Mouse (Mus musculus) layer of hippocampus, adult 8-10 months (tissue): Measurements from ENCODE around the gene Usp21. TPM values are rescaled to one million over a fixed set of nuclear protein-coding genes. Genes with fewer than 3 reads are reported as not detected.
A peak's percentile ranks its signal among the peaks of the same experiment; 100 is the strongest.
"Not testable (repeated sequence)": the region's sequence is repeated elsewhere in the genome, so short reads cannot be mapped to it uniquely, and the experiment has no call there.

ENCODE experiments used
- DNase-seq, 2 experiments: peaks; one replicate each; pipeline ENCODE4 v3.0.0; 2022; ENCODE audit warnings: low spot score in 2 of 2
- total RNA-seq, 4 experiments: library from RNA; stranded (reverse); gene quantifications; 2 replicates each; pipeline ENCODE4 v1.2.4; 2022

The Usp21 gene
- total RNA-seq, 4 experiments from 2014 or later: 53.7 to 63.6 (median 58.8) TPM

DNA sequence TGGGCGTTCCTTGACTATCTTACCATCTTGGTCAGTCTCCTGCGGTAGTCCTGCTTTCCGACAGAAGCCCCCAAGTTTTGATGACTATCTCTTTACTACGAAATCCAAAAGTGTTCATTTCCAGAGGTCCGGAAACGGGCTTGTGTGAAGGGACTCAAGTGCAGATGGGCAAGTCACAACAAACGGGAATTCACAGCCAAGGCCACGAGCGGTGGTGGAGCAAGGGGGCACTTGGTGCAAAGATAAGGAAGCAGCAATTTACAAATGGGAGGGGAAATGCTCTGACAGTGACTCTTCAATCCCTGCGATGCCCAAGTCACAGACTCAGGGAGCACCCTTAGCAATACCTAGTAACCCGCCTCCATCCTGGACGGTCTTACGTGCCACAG is 40.3 kb downstream of the Usp21 start:
- DNase-seq: no peak

DNA sequence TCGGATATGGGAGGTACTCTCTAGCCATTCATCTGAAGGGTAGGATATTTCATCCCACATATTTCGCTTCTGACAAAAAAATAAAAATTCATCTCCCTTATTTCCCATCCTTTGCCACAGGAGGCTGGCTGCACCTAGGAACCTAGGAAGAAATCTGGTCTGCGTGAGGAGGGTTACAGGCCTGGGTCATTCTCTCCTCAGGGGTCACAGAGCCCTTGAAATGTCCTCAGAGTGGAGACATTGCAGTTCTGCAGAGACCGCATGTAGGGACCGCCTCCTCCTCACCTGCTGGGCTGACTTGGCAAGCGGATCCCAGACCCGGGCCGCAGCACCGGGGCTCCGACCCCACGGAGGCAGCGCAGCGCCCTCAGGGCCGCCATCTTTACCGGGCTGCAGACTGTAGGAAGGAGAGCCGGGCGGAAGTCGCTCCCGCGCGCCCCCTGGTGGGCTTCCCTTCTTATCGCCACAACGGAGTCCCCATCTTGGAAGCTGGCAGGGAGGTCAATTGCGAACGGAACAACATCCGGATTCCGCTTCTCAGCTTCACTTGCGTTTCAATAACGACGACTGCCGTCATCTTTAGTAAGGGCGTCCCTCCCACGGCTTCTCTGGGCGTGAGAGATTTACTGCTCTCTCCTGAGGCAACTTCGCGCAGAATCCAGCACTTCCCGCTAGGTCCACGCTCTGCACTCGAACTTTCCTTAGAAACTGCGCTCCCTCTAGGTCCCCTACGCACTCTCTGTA is 40.9 kb downstream of the Usp21 start:
- peak; percentile 97 to 98 for DNase-seq

DNA sequence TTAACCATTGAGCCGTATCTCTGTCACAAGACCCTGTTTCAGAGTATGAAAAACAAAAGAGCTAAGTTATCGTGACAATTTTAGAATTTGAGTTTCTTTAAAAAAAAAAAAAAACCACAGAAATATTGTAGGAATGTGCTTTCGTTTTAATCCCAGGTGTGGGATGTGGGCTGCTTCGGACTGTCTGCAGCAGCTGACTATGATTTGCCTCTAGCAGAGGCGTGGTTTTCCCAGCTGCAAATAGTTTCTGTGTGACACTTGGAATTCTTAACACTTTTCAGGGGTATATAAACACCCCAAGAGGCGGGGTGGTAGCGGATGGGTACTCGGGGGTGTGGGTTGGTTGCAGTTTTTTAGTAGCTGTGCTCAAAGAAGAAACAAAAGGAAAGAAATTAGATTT is 42.4 kb downstream of the Usp21 start:
- no peak for DNase-seq

DNA sequence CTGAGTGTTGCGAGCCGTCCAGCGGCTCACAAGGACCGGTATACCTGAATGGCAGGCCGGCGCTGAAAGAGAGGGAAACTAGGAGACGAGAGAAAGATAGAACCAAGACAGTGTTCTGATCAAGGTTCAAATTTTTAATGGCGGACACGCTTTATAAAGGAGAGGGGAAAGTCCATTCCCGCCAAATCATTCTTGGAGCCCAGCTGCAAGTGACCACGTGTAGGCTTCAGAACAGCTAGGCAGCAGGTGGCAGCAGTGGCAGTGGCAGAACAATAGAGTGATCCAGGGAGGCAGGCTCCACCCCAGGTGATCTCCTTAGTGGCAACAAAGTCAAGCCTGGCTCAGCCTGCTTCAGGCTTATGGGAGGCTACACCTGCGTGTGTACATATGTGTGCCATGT is 45.8 kb downstream of the Usp21 start:
- DNase-seq: not testable (repeated sequence)

DNA sequence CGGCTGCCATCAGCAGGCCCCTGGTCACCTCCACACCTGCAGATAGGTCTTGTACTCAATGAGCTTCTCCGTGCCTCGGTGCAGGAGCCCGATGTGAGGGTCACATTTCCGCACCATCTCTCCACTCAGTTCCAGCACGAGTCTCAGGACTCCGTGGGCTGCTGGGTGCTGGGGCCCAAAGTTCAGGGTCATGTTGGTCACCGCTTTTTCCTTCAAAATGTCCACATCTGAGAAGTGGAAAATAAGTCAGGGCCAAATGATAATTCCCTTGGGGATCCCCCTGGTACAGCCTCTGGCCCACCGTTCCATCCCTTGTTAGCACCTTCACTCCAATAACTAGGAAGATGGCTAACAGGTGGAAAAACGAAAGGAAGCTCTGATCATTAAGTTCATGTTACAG is 46.9 kb downstream of the Usp21 start:
- DNase-seq: no peak

DNA sequence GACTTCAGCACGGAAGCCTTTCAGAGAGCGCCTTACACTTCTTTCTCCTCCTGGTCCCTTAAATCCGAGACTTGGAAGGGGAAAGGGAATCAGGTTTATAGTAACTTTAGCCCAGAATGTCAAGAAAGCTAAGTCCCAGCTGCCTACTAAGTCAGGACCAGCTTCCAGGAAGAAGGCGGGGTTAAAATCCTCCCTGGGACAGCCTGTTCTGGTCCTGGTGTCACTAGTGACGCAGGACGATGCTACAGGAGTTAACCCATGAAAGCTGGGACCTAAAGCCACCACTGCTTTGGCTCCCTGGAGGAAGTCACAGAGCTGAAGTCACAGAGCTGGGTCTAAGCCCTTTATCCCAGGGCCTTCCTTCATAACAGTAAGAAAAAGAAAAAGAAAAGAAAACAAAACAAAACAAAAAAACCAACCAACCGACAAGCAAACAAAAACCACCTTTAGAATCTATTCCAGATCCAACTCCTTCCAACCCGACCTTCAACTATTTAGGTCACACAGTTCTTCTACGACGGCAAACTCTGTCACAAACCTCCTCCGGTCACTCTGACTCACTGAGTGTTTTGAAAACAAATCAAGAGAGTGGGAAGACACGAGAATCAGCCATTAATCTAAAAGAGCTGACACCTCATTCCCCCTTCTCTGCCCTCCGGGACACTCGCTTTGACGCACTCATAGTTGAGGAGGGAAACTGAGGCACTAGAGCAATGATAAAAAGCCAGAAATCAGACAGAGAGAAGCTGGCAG is 47.6 kb downstream of the Usp21 start:
- no peak for DNase-seq

DNA sequence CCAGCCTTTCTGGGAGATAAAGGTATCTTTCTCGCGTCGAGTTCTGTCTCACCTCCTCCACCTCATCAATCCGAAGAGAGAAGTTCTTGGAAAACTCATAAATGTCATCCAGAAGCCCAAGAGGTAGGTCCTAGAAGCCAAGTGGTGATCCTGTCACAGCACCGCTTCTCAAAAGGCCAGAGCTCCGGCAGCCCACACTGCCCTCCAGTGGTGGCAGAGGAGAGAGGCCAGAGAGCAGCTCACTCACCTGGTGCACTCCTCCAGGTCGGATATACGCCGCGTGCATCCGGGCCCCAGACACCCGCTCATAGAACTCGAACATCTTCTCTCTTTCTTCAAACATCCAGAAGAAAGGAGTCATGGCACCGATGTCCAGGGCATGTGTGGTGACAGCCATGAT is 49.3 kb downstream of the Usp21 start:
- DNase-seq: no peak

DNA sequence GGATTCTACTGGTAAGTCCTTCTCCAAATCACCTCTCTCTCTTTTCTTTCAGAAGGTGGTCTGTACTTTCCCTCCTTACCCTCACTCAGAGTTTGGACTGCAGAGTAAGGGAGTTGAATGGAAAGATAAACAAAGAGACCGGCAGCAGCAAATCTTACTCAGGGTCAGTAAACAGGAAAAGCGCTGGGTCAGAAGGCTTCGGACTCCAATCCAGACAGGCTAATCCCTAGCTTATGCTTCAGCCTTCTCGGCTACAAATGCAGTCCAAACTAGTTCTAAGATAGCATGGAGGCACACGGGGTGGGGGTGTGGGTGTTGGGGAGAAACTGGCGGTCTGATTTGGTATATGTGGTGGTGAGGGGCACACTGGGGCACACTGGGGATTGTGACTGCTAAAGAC is 50.4 kb downstream of the Usp21 start:
- DNase-seq: no peak

DNA sequence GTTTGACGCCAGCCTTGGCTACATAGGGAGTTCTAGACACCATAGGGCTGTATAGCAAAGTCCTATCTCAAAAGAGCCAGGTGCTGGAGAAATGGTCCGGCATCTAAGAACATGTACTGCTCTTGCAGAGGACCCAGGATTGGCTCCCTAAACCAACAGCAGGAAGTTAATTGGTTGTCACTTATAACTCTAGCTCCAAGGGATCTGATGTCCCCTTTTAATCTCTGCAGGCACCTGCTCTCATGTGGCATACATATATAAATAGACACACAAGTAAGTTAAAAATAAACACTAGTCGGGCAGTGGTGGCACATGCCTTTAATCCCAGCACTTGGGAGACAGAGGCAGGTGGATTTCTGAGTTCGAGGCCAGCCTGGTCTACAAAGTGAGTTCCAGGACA is 52.0 kb downstream of the Usp21 start:
- DNase-seq: no peak

DNA sequence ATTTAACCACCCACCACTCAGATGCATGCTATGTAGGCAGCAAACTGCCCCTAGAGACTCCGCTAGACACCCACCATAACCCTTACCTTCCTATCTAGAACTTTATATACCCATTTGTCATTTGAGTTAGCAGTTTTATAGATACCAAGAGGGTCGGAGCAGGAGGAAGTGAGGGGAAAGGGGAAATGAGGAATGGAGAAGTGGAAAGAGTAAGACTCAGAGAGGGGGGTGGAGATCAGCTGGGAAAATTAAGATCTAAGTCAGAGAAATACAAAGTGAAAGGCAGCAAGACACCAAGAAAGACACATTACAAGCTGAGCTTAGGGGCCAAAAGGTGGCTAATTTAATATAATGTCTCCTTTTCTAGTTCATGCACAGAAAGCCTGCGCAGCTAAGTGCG is 53.3 kb downstream of the Usp21 start:
- no peak for DNase-seq

DNA sequence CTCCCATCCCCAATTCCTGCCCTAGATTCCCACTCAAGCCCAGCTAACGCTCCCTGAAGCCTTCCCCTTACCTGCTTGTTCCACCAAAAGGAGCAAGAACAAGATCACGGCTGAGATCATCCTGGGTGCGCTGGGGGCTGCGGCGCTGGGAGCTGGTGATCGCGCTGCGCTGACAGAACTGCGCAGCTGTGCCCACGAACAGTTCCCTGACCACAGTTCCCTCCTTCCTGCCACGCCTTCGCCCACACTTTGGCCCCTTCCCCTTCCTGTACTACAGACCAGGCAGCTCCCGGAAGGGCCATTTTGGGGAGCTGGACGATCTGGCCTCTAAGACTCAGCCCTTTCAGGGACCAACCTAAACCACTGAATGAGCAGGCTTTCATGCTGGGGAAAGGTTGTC is 53.7 kb downstream of the Usp21 start, which contains the start of gene Fcer1g:
TSS of gene Fcer1g (minus strand) at position 240 of the 400 bp plus-strand sequence.
- no peak for DNase-seq

DNA sequence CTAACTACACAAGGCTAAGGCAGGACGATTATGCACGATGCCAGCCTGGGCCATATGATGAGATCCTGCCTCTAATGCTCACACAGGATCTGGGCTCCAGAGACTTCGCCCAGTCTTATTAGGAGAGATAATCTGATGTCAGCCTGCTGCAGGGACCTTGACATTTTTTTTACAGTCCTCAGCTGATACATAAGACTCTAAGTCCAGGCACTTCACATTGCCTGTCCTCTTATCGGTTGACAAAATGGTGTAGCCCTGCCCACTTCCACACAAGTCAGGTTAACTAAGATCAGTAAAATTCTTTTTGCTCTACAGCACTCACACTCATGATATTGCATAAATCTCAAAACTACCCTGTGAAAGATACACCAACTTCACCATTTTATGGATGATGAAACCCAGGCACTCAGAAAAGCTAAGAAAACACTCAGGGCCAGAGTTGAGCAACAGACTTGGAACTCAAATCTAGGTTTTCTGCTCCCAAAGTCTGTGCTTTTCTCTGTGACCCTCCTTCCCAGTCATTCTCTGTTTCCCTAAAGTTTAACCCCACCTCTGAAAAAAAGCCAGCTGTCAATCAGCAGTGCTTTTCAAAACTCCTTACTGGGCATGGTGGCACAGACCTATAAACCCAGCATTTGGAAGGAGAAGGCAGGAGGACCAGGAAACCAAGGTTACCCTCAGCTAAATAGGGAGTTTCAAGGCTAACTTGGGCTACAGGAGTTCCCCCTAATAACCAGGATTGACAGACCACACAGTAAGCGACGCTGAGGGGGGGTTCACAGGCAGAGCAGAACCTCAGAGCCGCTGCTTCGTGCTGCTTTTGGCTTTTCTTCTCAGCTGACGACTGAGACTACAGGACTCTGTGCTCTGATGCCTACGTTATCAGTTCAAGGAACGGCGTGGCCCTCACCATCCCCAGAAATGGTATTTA is 54.7 kb downstream of the Usp21 start:
- no peak for DNase-seq

DNA sequence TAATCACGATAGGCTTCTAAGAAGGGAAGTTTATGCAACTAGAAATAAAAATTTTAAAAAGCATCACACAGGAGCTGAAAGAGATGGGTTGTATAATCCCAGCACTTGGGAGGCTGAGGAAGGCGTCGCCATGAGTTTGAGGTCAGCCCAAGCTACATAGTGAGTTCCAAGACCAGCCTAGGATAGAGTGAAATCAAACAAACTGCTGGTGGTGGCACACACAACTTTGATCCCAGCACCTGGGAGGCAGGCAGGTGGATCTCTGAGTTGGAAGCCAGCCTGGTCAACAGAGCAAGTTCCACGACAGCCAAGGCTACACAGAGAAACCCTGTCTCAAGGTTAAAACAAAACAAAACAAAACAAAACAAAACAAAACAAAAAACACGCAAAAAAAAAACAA is 55.4 kb downstream of the Usp21 start:
- DNase-seq: no peak

Other genes with a start within 250 kb of the Usp21 start
- gene Fcgr3, start 223.1 kb downstream of the Usp21 start, total RNA-seq: 10 to 100 TPM; 10.6 to 67.7 (median 34.1) TPM
- 1 to 10 TPM in 2 of 4 experiments, under 1 TPM in 2; 0.43 to 3.1 (median 1.3) TPM for gene Cfap126, start 174.1 kb downstream of the Usp21 start, total RNA-seq
- gene Sdhc, start 137.4 kb downstream of the Usp21 start, total RNA-seq: 100 to 1,000 TPM; 201 to 206 (median 203) TPM
- not detected for gene Mpz, start 137.3 kb downstream of the Usp21 start, total RNA-seq
- 10 to 100 TPM; 42.4 to 47.5 (median 44.4) TPM for gene Pcp4l1, start 91.7 kb downstream of the Usp21 start, total RNA-seq
- under 1 TPM in 2 of 4 experiments, not detected in 2; 0.10 to 0.36 TPM for gene Nr1i3, start 74.0 kb downstream of the Usp21 start, total RNA-seq
- gene Tomm40l, start 65.5 kb downstream of the Usp21 start, total RNA-seq: 10 to 100 TPM; 69.3 to 85.0 (median 74.9) TPM
- gene Apoa2, start 62.9 kb downstream of the Usp21 start, total RNA-seq: 1 to 10 TPM; 1.9 to 3.1 (median 2.5) TPM
- 10 to 100 TPM; 10.9 to 95.1 (median 48.8) TPM for gene Fcer1g, start 53.6 kb downstream of the Usp21 start, total RNA-seq
- 10 to 100 TPM; 11.6 to 13.7 (median 12.4) TPM for gene Adamts4, start 37.6 kb downstream of the Usp21 start, total RNA-seq
- 100 to 1,000 TPM; 263 to 286 (median 271) TPM for gene Ndufs2, start 36.6 kb downstream of the Usp21 start, total RNA-seq
- gene B4galt3, start 17.7 kb downstream of the Usp21 start, total RNA-seq: 10 to 100 TPM; 63.5 to 76.8 (median 70.2) TPM
- gene Ppox, start 6.8 kb downstream of the Usp21 start, total RNA-seq: 10 to 100 TPM; 28.5 to 37.1 (median 33.3) TPM
- 100 to 1,000 TPM; 101 to 113 (median 108) TPM for gene Ufc1, start 7.0 kb upstream of the Usp21 start, total RNA-seq
- 10 to 100 TPM; 35.7 to 41.2 (median 38.2) TPM for gene Dedd, start 41.2 kb upstream of the Usp21 start, total RNA-seq
- gene Nit1, start 57.7 kb upstream of the Usp21 start, total RNA-seq: 10 to 100 TPM; 40.1 to 54.1 (median 45.6) TPM
- gene Pfdn2, start 57.7 kb upstream of the Usp21 start, total RNA-seq: 100 to 1,000 TPM in 3 of 4 experiments, 10 to 100 TPM in 1; 97.7 to 171 (median 130) TPM
- gene Klhdc9, start 72.8 kb upstream of the Usp21 start, total RNA-seq: 10 to 100 TPM in 2 of 4 experiments, 1 to 10 TPM in 2; 5.1 to 11.7 (median 8.2) TPM
- gene Nectin4, start 82.1 kb upstream of the Usp21 start, total RNA-seq: 1 to 10 TPM; 5.6 to 7.6 (median 6.5) TPM
- 1 to 10 TPM; 1.9 to 8.7 (median 4.9) TPM for gene Arhgap30, start 101.0 kb upstream of the Usp21 start, total RNA-seq
- 100 to 1,000 TPM; 110 to 142 (median 124) TPM for gene Usf1, start 123.3 kb upstream of the Usp21 start, total RNA-seq
- gene Tstd1, start 130.9 kb upstream of the Usp21 start, total RNA-seq: 10 to 100 TPM in 1 of 4 experiments, 1 to 10 TPM in 3; 3.0 to 10.0 (median 4.6) TPM
- gene F11r, start 149.5 kb upstream of the Usp21 start, total RNA-seq: 10 to 100 TPM in 2 of 4 experiments, 1 to 10 TPM in 2; 4.8 to 18.6 (median 11.1) TPM
- gene Alyref2, start 215.5 kb upstream of the Usp21 start, total RNA-seq: 1 to 10 TPM; 5.1 to 6.3 (median 5.6) TPM
- gene Itln1, start 247.3 kb upstream of the Usp21 start, total RNA-seq: not detected